Mouse (Mus musculus) CH12.LX (cell line): Measurements from ENCODE around the gene Trmt10a. TPM values are rescaled to one million over a fixed set of nuclear protein-coding genes. Genes with fewer than 3 reads are reported as not detected.

Experiments
- DNase-seq: peaks from one replicate; pipeline ENCODE4 v3.0.0-alpha.2; 2013; ENCODE audit errors: extremely low read depth
- H3K27ac ChIP-seq: 2 replicates; pipeline ENCODE4 v1.5.1; 2012; ENCODE audit warnings: low read depth, mild to moderate bottlenecking, control low read depth, moderate library complexity; ENCODE audit not compliant: insufficient read depth
- H3K27me3 ChIP-seq: replicated peaks from 2 replicates; pipeline ENCODE3; 2012; ENCODE audit warnings: inconsistent platforms
- H3K36me3 ChIP-seq, 2 experiments: replicated peaks in 1 of 2; 2 replicates each; pipeline versions ENCODE3 to v1.6.1; 2012; ENCODE audit warnings: inconsistent platforms in 1 of 2, low read length in 1 of 2, mild to moderate bottlenecking in 1 of 2, mixed read lengths in 1 of 2, moderate library complexity in 1 of 2; ENCODE audit not compliant: control insufficient read depth in 1 of 2, insufficient read depth in 1 of 2
- H3K4me1 ChIP-seq, 2 experiments: 2 replicates each; pipeline ENCODE4 v1.6.1; 2012; ENCODE audit warnings: inconsistent platforms in 1 of 2, moderate library complexity in 1 of 2; ENCODE audit not compliant: insufficient read depth in 2 of 2, control insufficient read depth in 1 of 2
- H3K4me2 ChIP-seq: 2 replicates; pipeline ENCODE4 v1.6.1; 2012; ENCODE audit warnings: low read depth, mild to moderate bottlenecking, control low read depth; ENCODE audit not compliant: poor library complexity, insufficient read depth, severe bottlenecking
- H3K4me3 ChIP-seq, 3 experiments: fragments of 150-350 bp in 1 of 3; sonication (generic) in 1 of 3; replicated peaks in 1 of 3; 2 replicates each; pipeline versions ENCODE3 to v1.5.1; 2011 to 2012; ENCODE audit warnings: low read depth in 2 of 3, low read length in 2 of 3, mild to moderate bottlenecking in 2 of 3, moderate library complexity in 2 of 3, control low read depth in 1 of 3, improper control_type of control experiment in 1 of 3, inconsistent platforms in 1 of 3, mixed read lengths in 1 of 3; ENCODE audit not compliant: poor library complexity in 1 of 3
- H3K79me2 ChIP-seq: replicated peaks from 2 replicates; pipeline ENCODE4 v1.6.1; 2012; ENCODE audit warnings: mild to moderate bottlenecking, moderate library complexity; ENCODE audit not compliant: control insufficient read depth, poor library complexity, insufficient read depth, severe bottlenecking; ENCODE audit errors: extremely low read depth
- H3K9ac ChIP-seq: 2 replicates; pipeline ENCODE4 v1.6.1; 2012; ENCODE audit warnings: low read depth, mild to moderate bottlenecking, control low read depth, moderate library complexity; ENCODE audit not compliant: insufficient read depth
- H3K9me3 ChIP-seq: replicated peaks from 2 replicates; pipeline ENCODE3; 2012; ENCODE audit warnings: low read length, inconsistent platforms, mixed read lengths
- CHD1 ChIP-seq: IDR thresholded peaks from 2 replicates; pipeline ENCODE4 v1.6.1; 2012; ENCODE audit warnings: low read depth, low read length, improper control_type of control experiment, inconsistent platforms
- CTCF ChIP-seq, 2 experiments: IDR thresholded peaks in 1 of 2; conservative IDR thresholded peaks in 1 of 2; 2 replicates each; pipeline ENCODE4 v1.5.1; 2011 to 2012; ENCODE audit warnings: low read depth in 2 of 2, low read length in 2 of 2, improper control_type of control experiment in 1 of 2, inconsistent platforms in 1 of 2, mild to moderate bottlenecking in 1 of 2, moderate library complexity in 1 of 2
- E2F4 ChIP-seq: IDR thresholded peaks from 2 replicates; pipeline ENCODE4 v1.6.1; 2011; ENCODE audit warnings: low read depth, low read length, improper control_type of control experiment; ENCODE audit not compliant: insufficient replicate concordance
- ETS1 ChIP-seq: conservative IDR thresholded peaks from 2 replicates; pipeline ENCODE4 v1.6.1; 2012; ENCODE audit warnings: low read depth, mild to moderate bottlenecking, inconsistent platforms, low read length, improper control_type of control experiment, moderate library complexity
- GABPA ChIP-seq: IDR thresholded peaks from 2 replicates; pipeline ENCODE4 v1.6.1; 2012; ENCODE audit warnings: low read depth, low read length, improper control_type of control experiment, inconsistent platforms; ENCODE audit not compliant: insufficient replicate concordance
- HCFC1 ChIP-seq: IDR thresholded peaks from 2 replicates; pipeline ENCODE4 v1.6.1; 2012; ENCODE audit warnings: low read depth, mild to moderate bottlenecking, inconsistent platforms, low read length, improper control_type of control experiment
- IRF4 ChIP-seq: IDR thresholded peaks from 2 replicates; pipeline ENCODE4 v1.6.1; 2014; ENCODE audit warnings: low read depth, mild to moderate bottlenecking, inconsistent platforms, low read length, improper control_type of control experiment
- JUN ChIP-seq: IDR thresholded peaks from 2 replicates; pipeline ENCODE4 v1.6.1; 2011; ENCODE audit warnings: low read depth, mild to moderate bottlenecking, low read length, improper control_type of control experiment, moderate library complexity; ENCODE audit not compliant: insufficient read depth
- JUND ChIP-seq: conservative IDR thresholded peaks from 2 replicates; pipeline ENCODE4 v1.6.1; 2011; ENCODE audit warnings: low read depth, low read length, improper control_type of control experiment
- MAFK ChIP-seq: IDR thresholded peaks from 2 replicates; pipeline ENCODE4 v1.6.1; 2011; ENCODE audit warnings: low read length, improper control_type of control experiment; ENCODE audit not compliant: insufficient replicate concordance
- MAX ChIP-seq: IDR thresholded peaks from 2 replicates; pipeline ENCODE4 v1.6.1; 2011; ENCODE audit warnings: low read length, improper control_type of control experiment
- MAZ ChIP-seq: IDR thresholded peaks from 2 replicates; pipeline ENCODE4 v1.6.1; 2012; ENCODE audit warnings: low read depth, mild to moderate bottlenecking, inconsistent platforms, low read length, improper control_type of control experiment, moderate library complexity
- MEF2A ChIP-seq: IDR thresholded peaks from 2 replicates; pipeline ENCODE4 v1.6.1; 2014; ENCODE audit warnings: low read depth, mild to moderate bottlenecking, inconsistent platforms, low read length, improper control_type of control experiment, borderline replicate concordance
- NELFE ChIP-seq: IDR thresholded peaks from 2 replicates; pipeline ENCODE4 v1.6.1; 2011; ENCODE audit warnings: low read depth, low read length, improper control_type of control experiment
- NRF1 ChIP-seq: IDR thresholded peaks from 2 replicates; pipeline ENCODE4 v1.6.1; 2014; ENCODE audit warnings: low read depth, mild to moderate bottlenecking, inconsistent platforms, low read length, improper control_type of control experiment, moderate library complexity
- PAX5 ChIP-seq: IDR thresholded peaks from 2 replicates; pipeline ENCODE4 v1.6.1; 2012; ENCODE audit warnings: low read length, inconsistent platforms, mixed read lengths
- POLR2A ChIP-seq: IDR thresholded peaks from 2 replicates; pipeline ENCODE4 v1.6.1; 2011; ENCODE audit warnings: low read depth, mild to moderate bottlenecking, improper control_type of control experiment, low read length
- RAD21 ChIP-seq: IDR thresholded peaks from 2 replicates; pipeline ENCODE4 v1.6.1; 2011; ENCODE audit warnings: low read depth, mild to moderate bottlenecking, low read length, improper control_type of control experiment, moderate library complexity
- SMC3 ChIP-seq: IDR thresholded peaks from 2 replicates; pipeline ENCODE4 v1.6.1; 2011; ENCODE audit warnings: low read depth, low read length, improper control_type of control experiment
- UBTF ChIP-seq: IDR thresholded peaks from 2 replicates; pipeline ENCODE4 v1.6.1; 2012; ENCODE audit warnings: low read depth, mild to moderate bottlenecking, inconsistent platforms, low read length, improper control_type of control experiment, moderate library complexity
- USF1 ChIP-seq: IDR thresholded peaks from 2 replicates; pipeline ENCODE4 v1.6.1; 2014; ENCODE audit warnings: low read depth, mild to moderate bottlenecking, inconsistent platforms, low read length, improper control_type of control experiment
- ZC3H11A ChIP-seq: IDR thresholded peaks from 2 replicates; pipeline ENCODE4 v1.6.1; 2012; ENCODE audit warnings: low read depth, mild to moderate bottlenecking, inconsistent platforms, low read length, improper control_type of control experiment
- ZKSCAN1 ChIP-seq: IDR thresholded peaks from 2 replicates; pipeline ENCODE4 v1.6.1; 2012; ENCODE audit warnings: low read depth, inconsistent platforms, low read length, improper control_type of control experiment, borderline replicate concordance
- dilution Hi-C: fragments of 300-500 bp; cut with MboI; formaldehyde crosslinking; loops from 2 replicates; pipeline ENCODE4 v1.14.3; 2020; ENCODE audit warnings: low sequenced_read_pairs; ENCODE audit not compliant: extremely low pct_unique_long_range_greater_than_20kb, extremely low pct_ligation_motif_present
- in situ Hi-C: fragments of 300-500 bp; cut with MboI; formaldehyde crosslinking; loops from 3 replicates; pipeline ENCODE4 v1.14.3; 2019; ENCODE audit warnings: low sequenced_read_pairs, low pct_ligation_motif_present, low pct_unique_long_range_greater_than_20kb, mixed read lengths
- polyA plus RNA-seq: library from polyadenylated mRNA; unstranded; fragments of >175 nt; gene quantifications from 2 replicates; pipeline ENCODE4 v1.2.1, GENCODE M21; 2012; ENCODE audit warnings: low read depth; ENCODE audit not compliant: insufficient read length
- total RNA-seq, 2 experiments: library from RNA; depleted of rRNA; stranded (reverse); fragments of 300-350 nt in 1 of 2; fragments of >200 nt in 1 of 2; gene quantifications; 2 replicates each; pipeline ENCODE4 v1.2.3; 2012 to 2014

The Trmt10a gene
- total and polyA plus RNA-seq, 3 experiments = 31.6 to 65.7 (median 38.0) TPM

DNA sequence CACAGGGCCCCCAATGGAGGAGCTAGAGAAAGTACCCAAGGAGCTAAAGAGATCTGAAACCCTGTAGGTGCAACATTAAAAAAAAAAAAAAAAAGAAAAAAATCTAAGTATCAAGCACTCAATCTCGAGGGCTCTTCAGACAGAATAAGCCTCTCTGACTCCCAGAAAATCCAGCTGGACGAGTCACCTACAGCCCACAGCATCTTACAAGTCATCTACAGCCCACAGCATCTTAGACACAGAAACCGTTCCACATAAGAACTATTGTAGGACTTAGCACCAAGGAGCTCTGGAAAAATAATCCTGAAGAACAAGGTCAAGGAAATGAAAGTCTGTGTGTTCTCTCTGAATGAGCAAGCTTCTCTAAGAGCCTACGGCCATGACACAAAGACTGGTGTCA is 41.3 kb upstream of the Trmt10a start:
- H3K4me2 ChIP-seq = no peak overlapping the region
- TF ChIP-seq IRF4 (no peak), MEF2A (no peak), JUND (no peak), NELFE (no peak), HCFC1 (no peak), ETS1 (no peak), ZKSCAN1 (no peak), SMC3 (no peak), CHD1 (no peak), PAX5 (no peak), UBTF (no peak), ZC3H11A (no peak), USF1 (no peak), E2F4 (no peak), CTCF (conservative IDR thresholded peaks at IDR 0.05 in 1 of 2, IDR thresholded peaks at IDR 0.05 in 1 of 2; ENCODE audit: low read depth in 2 of 2, low read length in 2 of 2) (no peak), RAD21 (no peak), NRF1 (no peak), MAFK (no peak)
- H3K36me3 ChIP-seq = peaks cover 0 to 8% of the 10 kb centered on the region in 2 experiments
- no peaks in the 10 kb centered on the region; a peak in 1 of 4 replicates for H3K4me1 ChIP-seq
- in situ Hi-C loops = no loop called here
- H3K27ac ChIP-seq = no peak overlapping the region
- no peaks in the 10 kb centered on the region for H3K9me3 ChIP-seq
- no peak overlapping the region for H3K9ac ChIP-seq
- H3K4me3 ChIP-seq = no peak overlapping the region
- no peaks in the 10 kb centered on the region for H3K79me2 ChIP-seq
- no peak for DNase-seq
- dilution Hi-C loops = no loop called here
- H3K27me3 ChIP-seq = no peaks in the 10 kb centered on the region

DNA sequence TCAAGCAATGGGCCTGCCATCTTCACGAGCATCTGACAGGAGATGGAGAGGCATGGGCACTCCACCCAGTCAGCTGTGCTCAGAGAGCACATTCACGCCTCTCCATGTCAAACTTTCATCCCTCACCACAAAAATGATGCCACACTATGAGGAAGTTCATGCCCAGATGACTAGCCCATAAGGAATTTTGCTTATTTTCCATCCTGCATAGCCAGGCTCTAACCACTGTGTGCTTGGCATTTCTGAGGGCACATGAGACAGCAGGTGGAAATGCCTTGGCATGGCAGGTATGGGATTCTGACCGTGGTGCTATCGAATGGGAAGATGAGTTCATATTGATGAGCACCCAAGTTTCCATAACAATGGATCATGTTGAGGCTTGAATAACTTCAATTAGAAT is 39.6 kb upstream of the Trmt10a start:
- no peaks in the 10 kb centered on the region for H3K27me3 ChIP-seq

More for the DNA sequence above, 39.6 kb upstream of the Trmt10a start:
- no peaks in the 10 kb centered on the region for H3K9me3 ChIP-seq
- no peaks in the 10 kb centered on the region for H3K79me2 ChIP-seq
- no peak for DNase-seq
- H3K9ac ChIP-seq = no peak overlapping the region
- no peak overlapping the region for H3K27ac ChIP-seq
- in situ Hi-C loops = no loop called here
- dilution Hi-C loops = no loop called here
- H3K4me1 ChIP-seq = no peaks in the 10 kb centered on the region; a peak in 1 of 4 replicates
- TF ChIP-seq MAFK (no peak), HCFC1 (no peak), GABPA (no peak), MAX (no peak), ETS1 (no peak), JUN (no peak), POLR2A (no peak), NRF1 (no peak), MAZ (no peak)
- H3K4me2 ChIP-seq = no peak overlapping the region
- H3K36me3 ChIP-seq = peaks cover 0 to 9% of the 10 kb centered on the region in 2 experiments
- no peak overlapping the region for H3K4me3 ChIP-seq
